Mouse (Mus musculus): ENCODE results near the gene Cyp2c23. TPM values are rescaled to one million over a fixed set of nuclear protein-coding genes. Genes with fewer than 3 reads are reported as not detected.

Cyp2c23 gene
- polyA plus RNA-seq (2015; fragmentation: Nextera tagmentation; extraction: Ambion mirVana): not detected in 2 replicates

GRCm38 (mm10) chr19:44028972-44029371 lies at the start of gene Cyp2c23:
TSS of gene Cyp2c23 (minus strand) at chr19:44029208.
- H3K4me1 ChIP-seq: no peaks in the 10 kb centered on the region
- no peak for ATAC-seq (replicated peaks)
- H3K27me3 ChIP-seq (replicated peaks): no peaks in the 10 kb centered on the region
- no peak within 1 kb of the TSS for H3K27ac ChIP-seq
- H3K4me3 ChIP-seq: no peak within 1 kb of the TSS
- H3K9ac ChIP-seq: no peak within 1 kb of the TSS
- H3K36me3 ChIP-seq (replicated peaks): no peaks in the 10 kb centered on the region
- no peaks in the 10 kb centered on the region for H3K9me3 ChIP-seq
- 69% methylated on average over 8 of the region's 8 CpGs for WGBS
- no peak within 1 kb of the TSS for H3K4me2 ChIP-seq

GRCm38 (mm10) chr19:44077024-44077423 lies 48.0 kb upstream of the Cyp2c23 start:
- Histone ChIP-seq H3K4me1 (no peaks in the 10 kb centered on the region), H3K9ac (no peak overlapping the region), H3K36me3 (replicated peaks) (peaks cover 20% of the 10 kb centered on the region; the same call in 1 of the 2 replicates), H3K27ac (no peak overlapping the region), H3K4me2 (no peak overlapping the region), H3K4me3 (no peak overlapping the region), H3K9me3 (no peaks in the 10 kb centered on the region), H3K27me3 (replicated peaks) (no peaks in the 10 kb centered on the region)
- ATAC-seq (replicated peaks): no peak
- WGBS: 92% methylated on average over 4 of the region's 4 CpGs

- Histone ChIP-seq H3K9me3 (no peaks in the 10 kb centered on the region), H3K27me3 (replicated peaks) (no peaks in the 10 kb centered on the region), H3K27ac (no peak overlapping the region), H3K36me3 (replicated peaks) (peaks cover 20% of the 10 kb centered on the region; the same call in 1 of the 2 replicates), H3K9ac (no peak overlapping the region), H3K4me3 (no peak overlapping the region), H3K4me1 (no peaks in the 10 kb centered on the region), H3K4me2 (no peak overlapping the region)
- WGBS: 93% methylated on average over 9 of the region's 9 CpGs
- ATAC-seq (replicated peaks): no peak
These were observed 47.4 kb upstream of the Cyp2c23 start for GRCm38 (mm10) chr19:44076457-44076856.

- H3K27ac ChIP-seq: no peak overlapping the region
- H3K4me3 ChIP-seq: no peak overlapping the region
- no peak for ATAC-seq (replicated peaks)
- H3K9me3 ChIP-seq: no peaks in the 10 kb centered on the region
- H3K4me2 ChIP-seq: no peak overlapping the region
- peaks cover 14% of the 10 kb centered on the region; the same call in 1 of the 2 replicates for H3K36me3 ChIP-seq (replicated peaks)
- H3K27me3 ChIP-seq (replicated peaks): no peaks in the 10 kb centered on the region
- peaks cover 5% of the 10 kb centered on the region; the same call in 1 of the 2 replicates for H3K4me1 ChIP-seq
- H3K9ac ChIP-seq: no peak overlapping the region
- WGBS: 88% methylated on average over 11 of the region's 11 CpGs
These were observed 46.0 kb upstream of the Cyp2c23 start for GRCm38 (mm10) chr19:44074986-44075385.

GRCm38 (mm10) chr19:44071166-44071565 lies 42.2 kb upstream of the Cyp2c23 start:
- ATAC-seq (replicated peaks): no peak
- H3K9ac ChIP-seq: no peak overlapping the region
- no peaks in the 10 kb centered on the region for H3K9me3 ChIP-seq
- H3K27ac ChIP-seq: no peak overlapping the region
- no peak overlapping the region for H3K4me3 ChIP-seq
- H3K4me1 ChIP-seq: peaks cover 23% of the 10 kb centered on the region
- H3K36me3 ChIP-seq (replicated peaks): 0 out of 2 replicates have a peak, but pooled peaks cover 2% of the 10 kb centered on the region
- WGBS: 62% methylated on average over 5 of the region's 5 CpGs
- no peaks in the 10 kb centered on the region for H3K27me3 ChIP-seq (replicated peaks)
- H3K4me2 ChIP-seq: no peak overlapping the region

- H3K4me3 ChIP-seq: peak overlapping the region; percentile 96
- H3K4me1 ChIP-seq: peaks cover 23% of the 10 kb centered on the region
- H3K9ac ChIP-seq: peak overlapping the region; percentile 81
- 8% methylated on average over 4 of the region's 4 CpGs for WGBS
- no peaks in the 10 kb centered on the region for H3K9me3 ChIP-seq
- ATAC-seq (replicated peaks): no peak
- H3K27ac ChIP-seq: peak overlapping the region; percentile 83
- no peaks in the 10 kb centered on the region for H3K27me3 ChIP-seq (replicated peaks)
- H3K36me3 ChIP-seq (replicated peaks): no peaks in the 10 kb centered on the region
- H3K4me2 ChIP-seq: peak overlapping the region; percentile 89
These were observed 40.9 kb upstream of the Cyp2c23 start for GRCm38 (mm10) chr19:44069914-44070232.

GRCm38 (mm10) chr19:44069121-44069913 lies 40.3 kb upstream of the Cyp2c23 start, which contains the start of gene Erlin1:
TSS of gene Erlin1 (minus strand) at chr19:44069785.
- Histone ChIP-seq H3K27me3 (replicated peaks) (no peaks in the 10 kb centered on the region), H3K4me1 (peaks cover 23% of the 10 kb centered on the region), H3K36me3 (replicated peaks) (no peaks in the 10 kb centered on the region), H3K27ac (peak within 1 kb of the TSS; percentile 83), H3K4me3 (peak within 1 kb of the TSS; percentile 96), H3K9ac (peak within 1 kb of the TSS; percentile 81), H3K4me2 (peak within 1 kb of the TSS; percentile 89), H3K9me3 (no peaks in the 10 kb centered on the region)
- under 1% methylated on average over 75 of the region's 75 CpGs for WGBS
- ATAC-seq (replicated peaks): peak; percentile 96

GRCm38 (mm10) chr19:44068232-44068631 lies 39.2 kb upstream of the Cyp2c23 start:
- Histone ChIP-seq H3K4me2 (peak overlapping the region; percentile 89), H3K36me3 (replicated peaks) (0 out of 2 replicates have a peak, but pooled peaks cover 3% of the 10 kb centered on the region), H3K27me3 (replicated peaks) (no peaks in the 10 kb centered on the region), H3K9me3 (no peaks in the 10 kb centered on the region), H3K27ac (no peak overlapping the region), H3K4me1 (peaks cover 23% of the 10 kb centered on the region), H3K9ac (no peak overlapping the region), H3K4me3 (peak overlapping the region; percentile 96)
- 89% methylated on average over 4 of the region's 4 CpGs for WGBS
- no peak for ATAC-seq (replicated peaks)

GRCm38 (mm10) chr19:44067323-44068049 lies 38.5 kb upstream of the Cyp2c23 start:
- Histone ChIP-seq H3K36me3 (replicated peaks) (peaks cover 7% of the 10 kb centered on the region), H3K4me2 (no peak overlapping the region), H3K9ac (no peak overlapping the region), H3K4me3 (no peak overlapping the region), H3K4me1 (peaks cover 23% of the 10 kb centered on the region), H3K9me3 (no peaks in the 10 kb centered on the region), H3K27me3 (replicated peaks) (no peaks in the 10 kb centered on the region), H3K27ac (no peak overlapping the region)
- ATAC-seq (replicated peaks): no peak
- 85% methylated on average over 9 of the region's 9 CpGs for WGBS

- H3K9me3 ChIP-seq: no peaks in the 10 kb centered on the region
- H3K36me3 ChIP-seq (replicated peaks): peaks cover 13% of the 10 kb centered on the region
- no peak for ATAC-seq (replicated peaks)
- peaks cover 17% of the 10 kb centered on the region for H3K4me1 ChIP-seq
- no peak overlapping the region for H3K27ac ChIP-seq
- no peak overlapping the region for H3K9ac ChIP-seq
- H3K27me3 ChIP-seq (replicated peaks): no peaks in the 10 kb centered on the region
- H3K4me3 ChIP-seq: no peak overlapping the region
- WGBS: 88% methylated on average over 2 of the region's 2 CpGs
- H3K4me2 ChIP-seq: no peak overlapping the region
These were observed 35.7 kb upstream of the Cyp2c23 start for GRCm38 (mm10) chr19:44064734-44065133.

GRCm38 (mm10) chr19:44063773-44064172 lies 34.8 kb upstream of the Cyp2c23 start:
- Histone ChIP-seq H3K4me1 (peaks cover 15% of the 10 kb centered on the region), H3K4me2 (no peak overlapping the region), H3K4me3 (no peak overlapping the region), H3K27ac (no peak overlapping the region), H3K36me3 (replicated peaks) (peaks cover 13% of the 10 kb centered on the region), H3K27me3 (replicated peaks) (no peaks in the 10 kb centered on the region), H3K9me3 (no peaks in the 10 kb centered on the region), H3K9ac (no peak overlapping the region)
- ATAC-seq (replicated peaks): no peak
- 91% methylated on average over 7 of the region's 7 CpGs for WGBS

- peaks cover 13% of the 10 kb centered on the region for H3K36me3 ChIP-seq (replicated peaks)
- no peaks in the 10 kb centered on the region for H3K27me3 ChIP-seq (replicated peaks)
- no peak for ATAC-seq (replicated peaks)
- no peaks in the 10 kb centered on the region for H3K9me3 ChIP-seq
- H3K4me2 ChIP-seq: no peak overlapping the region
- 91% methylated on average over 3 of the region's 3 CpGs for WGBS
- no peak overlapping the region for H3K27ac ChIP-seq
- H3K9ac ChIP-seq: no peak overlapping the region
- H3K4me1 ChIP-seq: no peaks in the 10 kb centered on the region
- no peak overlapping the region for H3K4me3 ChIP-seq
These were observed 31.2 kb upstream of the Cyp2c23 start for GRCm38 (mm10) chr19:44060226-44060625.
